Mouse (Mus musculus) E14TG2a.4 (cell line): ENCODE measurements at regions not wholly inside any gene's neighbourhood (a gene's known extent, or its start where the extent isn't known, plus 50 kb on each side); places are given as distances from the start of the nearest gene placed in this dataset.

Experiments
- CTCF ChIP-seq: conservative IDR thresholded peaks from 2 replicates; pipeline ENCODE4 v1.5.1; 2014; ENCODE audit warnings: low read length
- POU5F1 ChIP-seq: IDR thresholded peaks from 2 replicates; pipeline ENCODE4 v1.6.1; 2014; ENCODE audit warnings: low read length, borderline replicate concordance

DNA sequence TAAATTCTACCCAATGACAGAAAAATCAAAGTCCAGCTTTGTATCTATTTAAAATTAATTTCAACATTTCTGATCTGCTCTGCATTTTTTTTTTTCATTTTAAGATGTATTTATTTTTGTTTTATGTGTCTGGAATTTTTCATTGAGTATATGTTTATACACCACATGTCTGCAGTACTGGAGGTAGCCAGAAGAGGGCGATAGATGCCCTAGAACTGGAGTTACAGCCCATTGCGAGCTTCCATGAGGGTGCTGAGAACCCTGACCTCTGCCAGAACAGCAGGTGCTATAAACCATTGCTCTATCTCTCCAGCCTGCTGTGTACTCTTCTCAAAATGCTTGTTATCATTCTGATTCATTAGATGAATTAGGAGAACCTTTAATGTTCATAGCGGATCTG lies 63.1 kb upstream of the Cpm start:
- TF ChIP-seq CTCF (peak; percentile 72), POU5F1 (no peak)
